Mouse (Mus musculus) hindbrain, embryonic 13.5 days (tissue): ENCODE measurements around the gene Aasdh. TPM values are rescaled to one million over a fixed set of nuclear protein-coding genes. Genes with fewer than 3 reads are reported as not detected.

ENCODE experiments used
- polyA plus RNA-seq: library from polyadenylated mRNA; unstranded; fragments of >200 nt; fragmentation: Nextera tagmentation; extraction: Ambion mirVana; gene quantifications from 2 replicates; pipeline ENCODE4 v1.2.1, GENCODE M21; 2015

Gene Aasdh
- polyA plus RNA-seq, 1 experiment from 2014 or later: 19.6 TPM

Other genes with a start within 250 kb of the Aasdh start
- 77.6 and 79.2 TPM in 2 replicates for gene C530008M17Rik, start 249.0 kb downstream of the Aasdh start, polyA plus RNA-seq
- gene Paics, start 45.8 kb upstream of the Aasdh start, polyA plus RNA-seq: 174 and 178 TPM in 2 replicates
- gene Ppat, start 46.1 kb upstream of the Aasdh start, polyA plus RNA-seq: 12.1 and 13.0 TPM in 2 replicates
- 80.3 and 80.9 TPM in 2 replicates for gene Srp72, start 69.2 kb upstream of the Aasdh start, polyA plus RNA-seq
- gene Arl9, start 98.5 kb upstream of the Aasdh start, polyA plus RNA-seq: 0.35 TPM in 1 of 2 replicates, not detected in the other
- 0.32 and 1.0 TPM in 2 replicates for gene Thegl, start 110.5 kb upstream of the Aasdh start, polyA plus RNA-seq
- 4.4 and 6.4 TPM in 2 replicates for gene Hopx, start 209.6 kb upstream of the Aasdh start, polyA plus RNA-seq